Mouse (Mus musculus) kidney, postnatal 36 days (tissue): Measurements from ENCODE around the gene Emp3.
"Not testable (repeated sequence)": the region's sequence is repeated elsewhere in the genome, so short reads cannot be mapped to it uniquely, and the experiment has no call there.

Experiments
- DNase-seq, 2 experiments: peaks; one replicate each; pipeline ENCODE4 v3.0.0; 2021 to 2022; ENCODE audit warnings: mixed read lengths in 2 of 2

The Emp3 gene

DNA sequence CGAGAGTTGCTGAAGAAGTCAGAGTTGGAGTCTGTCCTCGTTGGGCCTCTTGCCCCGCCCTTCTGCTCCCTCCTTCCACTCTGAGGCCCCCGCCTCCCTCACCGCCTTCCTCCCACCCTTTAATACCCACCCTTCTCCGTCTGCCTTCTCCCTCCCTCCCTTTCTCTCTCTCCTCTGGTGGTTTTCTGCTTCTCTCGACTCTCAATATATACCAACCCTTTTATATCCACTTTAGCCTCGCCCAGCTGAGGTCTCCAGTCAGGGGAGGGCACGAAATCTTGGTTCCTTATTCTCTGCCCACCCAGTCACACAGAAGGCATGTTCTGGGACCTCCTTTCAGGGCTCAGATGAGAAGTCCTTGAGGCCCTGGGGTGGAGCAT is at the start of gene Emp3:
Gene Emp3 (minus strand): TSS at position 163 of the 380 bp plus-strand sequence.
- peak; percentile 28 to 54 for DNase-seq

DNA sequence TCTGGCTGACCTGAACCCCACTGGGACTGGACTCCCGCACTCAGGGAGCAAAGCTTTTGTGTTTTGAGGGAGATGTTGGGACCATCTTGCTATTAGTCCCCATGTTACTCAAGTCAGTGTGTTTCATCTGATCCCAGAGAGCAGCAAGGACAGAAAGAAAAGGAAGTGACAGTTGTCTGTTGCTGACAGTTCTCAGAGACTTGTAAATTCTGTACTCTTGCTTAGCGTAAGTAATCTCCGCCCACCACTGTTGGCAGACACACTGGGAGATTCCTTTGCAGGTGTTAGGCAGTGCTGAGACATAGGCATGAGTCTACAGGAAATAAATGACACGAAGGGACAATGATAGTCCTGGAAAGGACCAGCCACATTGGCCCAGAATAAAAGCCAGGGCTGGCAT is 35.4 kb upstream of the Emp3 start:
- no peak for DNase-seq

DNA sequence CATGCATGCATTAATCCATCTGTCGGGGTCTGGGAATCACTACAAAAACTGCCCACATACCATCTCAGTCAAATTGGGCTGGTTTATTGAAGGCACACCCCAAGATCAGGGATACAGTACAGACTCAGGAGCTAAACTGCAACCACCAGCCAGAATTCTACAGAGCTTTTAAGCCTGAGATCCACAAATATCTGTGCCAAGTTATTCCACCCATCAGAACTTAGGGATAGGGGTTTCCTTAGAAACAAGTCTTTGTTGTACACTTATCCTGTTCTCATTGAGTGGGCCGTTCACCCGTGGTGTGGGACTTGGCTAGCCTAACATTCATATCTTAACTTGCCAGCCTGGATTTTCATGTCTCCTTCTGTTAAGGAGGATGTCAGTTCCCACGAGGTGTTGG is 27.9 kb upstream of the Emp3 start:
- DNase-seq, result no peak

DNA sequence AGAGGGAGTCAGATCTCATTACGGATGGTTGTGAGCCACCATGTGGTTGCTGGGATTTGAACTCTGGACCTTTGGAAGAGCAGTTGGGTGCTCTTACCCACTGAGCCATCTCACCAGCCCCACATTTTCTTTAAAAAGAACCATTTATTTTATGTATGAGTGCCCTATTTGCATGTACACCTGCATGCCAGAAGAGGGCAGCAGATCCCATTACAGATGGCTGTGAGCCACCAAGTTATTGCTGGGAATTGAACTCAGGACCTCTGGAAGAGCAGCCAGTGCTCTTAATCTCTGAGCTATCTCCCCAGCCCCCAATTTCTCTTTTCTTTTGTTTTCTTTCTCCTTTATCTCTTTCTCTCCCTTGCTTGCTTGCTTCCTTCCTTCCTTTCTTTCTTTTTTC is 22.1 kb upstream of the Emp3 start:
- DNase-seq, result peak in 1 of 2 experiments; percentile 45

DNA sequence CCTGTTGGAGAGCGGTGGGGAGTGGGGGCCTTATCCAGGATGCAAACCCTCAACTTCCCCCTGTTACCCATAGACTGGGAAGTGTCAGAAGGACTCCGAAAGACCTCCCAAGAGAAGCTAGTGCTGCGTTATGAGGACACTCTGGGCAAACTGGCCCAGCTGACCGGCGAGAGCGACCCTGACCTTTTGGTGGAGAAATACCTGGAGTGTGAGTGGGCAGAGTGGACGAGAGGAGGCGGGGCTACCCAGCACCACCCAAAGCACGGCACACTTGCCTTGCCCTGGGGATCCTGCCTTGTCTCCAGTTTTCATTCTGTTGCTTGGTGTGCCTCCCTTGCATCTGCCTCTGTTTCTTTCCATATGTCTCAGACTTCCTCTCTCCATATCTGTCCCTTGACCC is 20.8 kb upstream of the Emp3 start:
- DNase-seq, result no peak

DNA sequence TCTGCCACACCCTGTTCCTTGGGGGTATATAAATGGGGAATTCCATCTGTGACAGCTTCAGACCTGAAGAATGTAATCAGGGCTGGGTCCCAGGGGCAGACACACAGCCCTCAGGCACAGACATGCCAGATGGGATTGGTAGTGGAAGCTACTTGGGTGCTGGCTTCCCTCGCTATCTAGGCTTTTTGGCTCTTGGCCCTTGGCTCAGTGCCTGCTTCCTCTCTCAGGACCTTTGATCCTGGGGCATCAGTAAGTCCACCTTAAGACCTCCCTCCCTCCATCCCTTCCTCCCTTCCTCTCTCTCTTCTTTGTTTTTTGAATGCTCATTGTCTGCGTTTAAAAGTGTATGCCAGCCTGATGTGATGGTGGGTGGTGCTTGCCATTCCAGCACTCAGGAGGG is 18.6 kb upstream of the Emp3 start:
- DNase-seq, result peak; percentile 60 to 79

DNA sequence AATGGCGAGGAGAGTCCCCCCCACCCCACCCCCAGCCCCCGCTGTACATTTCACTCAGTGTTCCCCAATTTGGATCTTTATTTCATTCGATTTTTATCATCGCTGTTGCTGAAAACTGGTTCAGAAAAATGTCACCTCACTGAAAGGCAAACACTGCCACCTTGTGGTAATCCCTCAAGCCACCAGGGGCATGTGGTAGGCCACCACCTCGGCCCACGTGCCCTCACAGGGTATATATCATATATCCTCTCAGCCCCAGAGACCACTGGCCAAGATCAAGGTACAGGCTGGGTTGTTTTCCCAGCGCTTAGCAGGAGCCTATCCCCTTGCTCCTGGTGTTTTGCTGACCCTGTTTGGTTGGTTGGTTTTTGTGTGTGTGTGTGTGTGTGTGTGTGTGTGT is 13.9 kb upstream of the Emp3 start:
- DNase-seq, result peak; percentile 62 to 83

DNA sequence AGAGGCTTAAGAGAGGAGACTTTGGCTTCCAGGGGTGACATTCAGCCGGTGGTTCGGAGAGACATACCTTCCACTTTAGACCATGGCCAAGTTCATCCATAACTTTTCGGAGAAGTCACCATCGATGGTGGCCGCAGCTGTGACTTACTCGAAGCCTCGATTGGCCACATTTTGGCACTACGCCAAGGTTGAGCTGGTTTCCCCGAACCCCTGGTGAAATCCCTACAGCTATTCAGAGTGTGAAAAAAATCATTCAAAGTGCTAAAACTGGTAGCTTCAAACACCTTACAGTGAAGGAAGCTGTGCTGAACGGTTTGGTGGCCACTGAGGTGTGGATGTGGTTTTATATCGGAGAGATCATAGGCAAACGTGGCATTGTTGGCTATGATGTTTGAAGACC is 12.6 kb upstream of the Emp3 start:
- DNase-seq, result not testable (repeated sequence)

DNA sequence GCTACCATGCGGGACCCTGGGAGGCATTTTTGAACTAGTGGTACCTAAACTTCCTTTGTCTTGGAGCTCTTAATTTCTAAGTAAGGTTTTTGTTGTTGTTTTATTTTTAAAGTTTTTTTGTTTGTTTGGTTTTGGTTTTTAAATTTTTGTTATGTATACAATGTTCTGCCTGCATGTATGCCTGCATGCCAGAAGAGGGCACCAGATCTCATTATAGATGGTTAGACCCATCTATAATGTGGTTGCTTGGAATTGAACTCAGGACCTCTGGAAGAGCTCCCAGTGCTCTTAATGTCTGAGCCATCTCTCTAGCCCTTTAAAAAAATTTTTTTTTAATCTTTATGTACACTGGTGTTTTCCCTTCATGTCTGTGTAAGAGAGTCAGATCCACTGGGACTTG is 8.5 kb upstream of the Emp3 start:
- no peak for DNase-seq

DNA sequence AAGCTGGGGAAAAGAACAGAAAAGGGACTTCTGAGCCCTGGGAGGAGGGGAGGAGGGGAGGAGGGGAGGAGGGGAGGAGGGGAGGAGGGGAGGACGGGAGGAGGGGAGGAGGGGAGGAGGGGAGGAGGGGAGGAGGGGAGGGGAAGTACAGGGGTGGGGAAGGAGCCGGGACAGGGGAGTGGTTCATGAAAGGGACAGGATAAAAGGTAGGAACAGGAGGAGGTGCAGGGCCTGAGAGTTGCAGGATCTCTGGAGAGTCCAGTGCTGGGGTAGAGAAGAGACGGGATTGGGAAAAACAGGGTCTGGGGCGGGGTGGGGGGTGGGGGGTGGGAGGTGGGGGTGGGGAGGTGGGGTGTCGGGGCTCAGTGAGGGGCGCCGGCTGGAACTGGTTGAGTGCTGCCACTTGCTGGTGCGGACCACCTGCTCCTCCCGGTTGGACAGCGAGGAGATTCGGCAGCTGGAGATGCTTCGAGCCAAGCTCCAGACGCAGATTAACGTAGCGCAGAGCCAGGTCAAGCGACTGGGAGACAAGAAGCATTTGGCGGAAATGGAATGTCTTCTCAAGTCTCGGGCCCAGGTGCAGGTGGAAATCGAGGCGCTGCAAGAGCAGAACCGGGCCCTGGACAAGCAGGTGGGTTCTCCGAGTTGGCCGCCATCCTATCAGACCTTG is 7.6 kb upstream of the Emp3 start:
- DNase-seq, result no peak

DNA sequence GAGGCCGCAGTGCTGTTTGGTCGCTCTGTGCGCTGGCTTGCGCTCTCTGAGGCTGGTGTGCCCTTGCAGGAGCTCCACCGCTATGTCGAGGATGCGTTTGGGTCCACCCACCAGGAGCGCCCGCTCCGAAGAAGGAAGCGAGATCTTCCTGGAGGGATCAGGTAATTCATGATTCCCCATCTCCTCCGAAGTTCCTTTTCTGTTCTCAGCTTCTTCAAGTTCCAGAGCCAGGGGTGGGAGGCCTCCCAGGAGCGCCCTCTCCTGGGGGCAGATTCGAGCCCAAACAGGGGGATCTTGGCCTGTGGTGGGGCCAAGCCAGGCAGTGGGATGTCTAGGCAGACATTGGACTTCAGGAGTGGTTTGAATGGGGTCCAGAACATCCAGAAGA is 3.2 kb upstream of the Emp3 start:
- DNase-seq, result peak; percentile 37 to 56

DNA sequence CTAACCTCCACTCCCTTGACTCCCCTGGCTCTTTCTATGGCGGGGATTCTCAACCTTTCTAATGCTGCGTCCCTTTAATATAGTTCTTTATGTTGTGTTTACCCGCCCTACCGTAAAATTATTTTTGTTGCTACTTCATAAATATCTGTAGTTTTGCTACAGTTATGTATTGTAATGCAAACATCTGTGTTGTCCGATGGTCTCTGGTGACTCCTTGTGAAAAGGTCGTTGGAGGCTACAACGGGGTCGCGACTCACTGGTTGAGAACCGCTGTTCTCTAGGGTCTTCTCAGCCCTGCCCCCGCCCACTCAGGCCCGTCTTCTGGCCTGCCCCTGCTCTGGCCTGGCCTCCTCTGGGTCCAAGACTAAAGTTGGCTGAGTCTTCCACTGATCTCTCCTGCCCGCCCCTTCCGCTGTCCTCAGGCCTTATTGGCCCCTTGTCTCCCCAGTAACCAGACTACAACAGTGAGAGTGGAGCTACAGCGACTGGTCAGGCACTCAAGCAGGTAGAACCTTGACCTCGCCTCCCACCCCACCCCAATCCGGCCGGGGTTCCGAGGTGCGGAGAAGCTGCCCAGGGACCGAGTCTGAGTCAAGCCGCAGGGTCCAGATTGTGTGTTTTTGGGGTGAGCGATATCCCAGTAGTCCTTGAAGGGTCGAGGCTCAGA is 2.7 kb upstream of the Emp3 start, which contains the start of gene Ccdc114:
Gene Ccdc114 (plus strand): TSS at position 311 of the 667 bp plus-strand sequence.
- peak; percentile 87 to 93 for DNase-seq

DNA sequence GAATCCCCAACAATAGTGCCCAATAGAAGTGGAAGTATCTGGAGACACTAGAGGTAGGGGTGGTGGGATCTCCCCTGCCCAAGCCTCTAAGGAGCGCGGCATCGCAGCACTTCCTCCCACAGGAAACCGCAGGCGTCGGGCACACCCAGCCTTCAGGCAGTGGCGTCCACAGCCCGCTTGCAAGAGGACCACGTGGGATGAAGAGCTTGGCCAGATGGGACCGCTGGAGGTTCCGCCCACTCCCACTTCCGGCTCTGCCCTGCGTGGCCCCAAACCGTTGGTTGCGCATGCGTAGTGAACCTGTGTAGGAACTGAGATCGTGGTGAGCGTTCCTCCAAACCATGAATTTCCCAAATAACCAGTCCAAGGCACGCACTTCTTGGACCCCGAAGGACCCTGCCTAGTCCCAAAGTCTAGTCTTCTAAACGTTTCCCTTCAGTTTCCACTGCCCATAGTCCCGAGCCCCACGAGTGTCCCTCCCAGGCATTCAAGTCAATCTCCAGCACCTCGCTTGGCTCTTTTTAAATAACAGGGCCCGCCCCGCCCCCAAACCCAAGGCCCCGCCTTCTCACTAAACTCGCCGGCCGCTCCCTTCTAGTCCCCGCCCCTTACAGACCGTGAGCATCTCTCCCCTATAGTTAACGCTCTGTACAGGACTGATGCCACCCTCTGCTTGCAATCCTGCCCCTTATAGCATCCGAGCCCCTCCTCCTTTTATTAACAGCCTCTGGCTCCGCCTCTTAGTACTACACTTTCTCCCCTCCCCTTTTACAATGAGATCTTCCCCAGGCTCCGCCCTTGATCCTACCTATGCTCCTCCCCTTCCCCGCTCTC is 1.9 kb upstream of the Emp3 start:
- peak; percentile 95 to 96 for DNase-seq

DNA sequence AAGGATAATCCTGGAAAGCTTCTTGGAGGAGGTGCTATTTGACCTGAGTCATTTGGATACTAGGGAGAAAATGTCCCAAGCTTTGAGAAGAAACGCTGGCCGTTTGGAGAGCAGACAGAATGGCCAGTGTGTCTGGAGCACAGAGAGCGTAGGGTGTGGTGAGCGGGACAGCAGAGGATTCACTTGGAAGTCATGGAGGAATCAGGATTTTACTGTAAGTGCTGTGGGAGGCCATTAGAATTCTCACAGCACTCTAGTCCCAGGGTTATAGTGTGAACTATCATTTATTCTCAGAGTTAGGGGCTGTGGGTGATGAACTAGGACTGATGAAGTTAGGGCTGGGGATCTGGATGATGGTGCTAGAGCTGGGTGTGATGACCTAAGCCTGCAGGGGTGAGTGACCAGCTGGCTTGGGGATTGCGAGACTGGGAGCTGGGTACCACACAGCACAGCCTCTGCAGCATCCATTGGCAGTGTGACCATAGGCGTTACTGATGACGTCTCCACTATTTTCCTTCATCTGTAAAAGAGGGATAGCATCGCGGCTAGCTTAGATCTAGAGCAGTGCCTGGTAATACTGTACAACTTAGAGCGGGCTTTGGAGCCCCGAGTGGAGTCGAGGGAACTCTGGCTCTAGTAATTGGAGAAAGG is 871 bp upstream of the Emp3 start:
- no peak for DNase-seq

DNA sequence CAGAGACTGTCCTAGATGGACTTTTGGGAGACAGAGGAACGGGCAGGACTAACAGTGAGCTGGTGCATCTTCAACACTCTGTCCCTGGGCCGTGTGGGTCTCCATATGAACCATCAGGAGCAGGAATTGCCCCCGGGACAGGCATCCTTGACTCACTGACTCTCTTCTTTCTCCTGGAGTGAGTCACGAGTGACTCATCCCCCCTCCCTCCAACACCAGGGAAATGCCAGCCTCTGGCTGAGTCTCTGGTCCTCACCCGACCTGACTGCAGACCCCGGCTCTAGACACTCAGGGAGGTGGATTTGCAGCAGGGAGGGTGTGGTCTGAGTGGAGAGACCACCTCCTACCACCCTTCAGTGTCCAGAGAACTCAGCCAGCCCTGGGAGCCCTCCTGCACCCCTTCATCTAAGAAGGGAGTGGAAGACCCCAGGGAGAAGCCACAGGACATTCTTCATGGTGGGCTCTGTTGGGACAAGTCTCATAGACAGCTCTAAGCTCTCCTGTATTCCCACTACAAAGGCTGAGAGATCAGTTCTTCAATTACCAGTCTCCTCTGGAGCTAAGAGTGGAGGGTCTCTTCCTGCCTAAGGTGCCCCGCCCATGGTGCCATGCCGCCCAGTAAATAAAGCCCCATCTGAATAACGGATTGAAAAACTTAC is 492 bp downstream of the Emp3 start:
- no peak for DNase-seq

DNA sequence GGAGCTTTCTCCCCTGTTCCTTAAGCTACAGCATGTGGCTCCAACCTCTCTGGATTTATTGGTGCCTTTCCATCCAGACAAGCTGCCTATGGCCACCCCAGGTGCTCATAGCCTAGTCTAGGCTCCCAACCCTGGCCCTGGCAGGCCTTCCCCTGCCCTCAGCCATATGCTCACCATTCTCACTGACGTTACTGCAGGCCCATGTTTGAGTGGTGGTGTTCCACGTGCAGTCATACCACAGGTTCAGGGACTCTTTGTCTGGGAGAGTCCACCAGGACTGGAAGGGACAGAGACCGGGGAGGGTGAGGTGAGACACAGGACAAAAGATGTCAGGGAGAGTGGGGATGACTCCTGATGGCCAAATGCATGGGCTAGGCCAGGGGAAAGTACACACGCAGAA is 1.4 kb downstream of the Emp3 start:
- no peak for DNase-seq

DNA sequence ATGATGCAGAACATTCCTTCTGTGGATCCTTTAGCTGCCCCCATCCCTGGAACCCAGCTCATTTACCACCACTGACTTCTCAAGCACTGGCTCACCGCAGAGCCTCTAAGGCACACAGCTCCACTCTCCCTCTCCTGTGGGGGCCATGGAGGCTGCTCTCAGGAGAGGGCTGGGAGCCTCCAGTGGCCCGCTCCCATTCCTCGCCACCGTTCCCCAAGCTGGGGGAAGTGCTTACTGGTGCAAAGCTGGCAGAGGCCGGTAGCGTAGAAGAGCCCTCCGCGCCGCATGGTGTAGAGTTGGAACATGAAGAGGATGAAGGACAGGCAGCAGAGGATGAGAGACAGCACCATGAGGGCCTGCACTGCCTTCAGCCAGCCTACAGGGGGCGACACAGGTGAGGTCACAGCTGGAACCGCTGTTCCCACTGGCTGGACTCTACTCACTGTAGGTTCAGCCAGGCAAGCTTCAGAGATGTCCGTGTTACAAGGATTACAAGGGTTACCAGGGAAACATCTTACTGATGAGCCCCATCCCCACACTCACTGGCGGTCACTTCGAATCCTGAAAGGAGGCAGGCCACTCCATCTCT is 2.0 kb downstream of the Emp3 start:
- DNase-seq, result peak in 1 of 2 experiments; percentile 38

DNA sequence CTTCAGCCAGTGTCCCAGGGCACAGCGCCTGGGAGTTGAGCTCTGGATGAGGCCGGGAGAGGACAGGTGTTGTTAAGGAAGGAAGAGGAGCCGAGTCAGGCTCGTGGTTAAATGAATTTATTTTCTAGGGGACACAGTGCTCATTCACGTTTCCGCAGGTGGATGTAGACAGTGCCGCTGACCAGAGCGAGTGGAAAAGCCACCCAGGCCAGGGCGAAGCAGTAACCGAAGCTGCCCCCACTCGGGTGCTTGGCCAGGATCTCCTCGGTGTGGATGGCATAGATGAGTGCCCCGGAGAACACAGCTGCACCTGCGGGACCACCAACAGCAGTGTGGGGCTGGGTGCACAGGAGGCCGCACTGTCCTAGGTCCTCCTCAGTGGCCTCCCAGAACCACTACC is 3.3 kb downstream of the Emp3 start:
- no peak for DNase-seq

DNA sequence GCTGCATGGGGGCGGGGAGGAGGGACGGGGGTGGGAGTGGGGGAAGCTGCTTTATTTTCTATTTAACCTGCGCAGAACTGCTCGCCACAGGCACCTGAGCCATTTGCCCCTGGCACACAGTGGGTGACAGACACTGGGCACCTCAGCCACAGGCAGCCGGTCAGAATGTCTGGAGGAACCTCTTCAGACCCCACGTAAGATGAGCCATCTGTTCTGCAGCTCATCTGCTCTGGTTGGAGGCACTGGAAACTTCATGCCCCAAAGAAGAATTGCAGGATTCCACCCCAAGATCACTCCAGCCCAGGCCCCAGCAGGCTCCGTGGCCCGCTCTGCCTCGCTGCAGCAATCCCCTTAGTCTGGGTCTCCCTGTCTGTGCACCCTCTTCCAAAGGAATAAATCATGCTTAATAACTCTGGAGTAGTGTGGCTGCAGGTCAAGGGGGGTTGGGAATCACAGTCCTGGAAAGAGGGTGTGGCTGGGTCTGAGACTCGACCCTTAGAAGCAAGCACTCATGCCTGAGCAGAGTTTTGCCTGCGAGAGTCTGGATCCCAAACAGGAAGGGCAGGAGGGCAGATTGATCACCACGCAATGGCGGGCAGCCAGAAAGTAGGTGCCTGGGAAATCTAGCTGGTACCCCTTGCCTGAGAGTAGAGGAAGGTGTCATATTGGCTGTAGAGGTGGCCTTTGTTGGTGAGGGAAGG is 4.0 kb downstream of the Emp3 start:
- DNase-seq, result peak in 1 of 2 experiments; percentile 37

DNA sequence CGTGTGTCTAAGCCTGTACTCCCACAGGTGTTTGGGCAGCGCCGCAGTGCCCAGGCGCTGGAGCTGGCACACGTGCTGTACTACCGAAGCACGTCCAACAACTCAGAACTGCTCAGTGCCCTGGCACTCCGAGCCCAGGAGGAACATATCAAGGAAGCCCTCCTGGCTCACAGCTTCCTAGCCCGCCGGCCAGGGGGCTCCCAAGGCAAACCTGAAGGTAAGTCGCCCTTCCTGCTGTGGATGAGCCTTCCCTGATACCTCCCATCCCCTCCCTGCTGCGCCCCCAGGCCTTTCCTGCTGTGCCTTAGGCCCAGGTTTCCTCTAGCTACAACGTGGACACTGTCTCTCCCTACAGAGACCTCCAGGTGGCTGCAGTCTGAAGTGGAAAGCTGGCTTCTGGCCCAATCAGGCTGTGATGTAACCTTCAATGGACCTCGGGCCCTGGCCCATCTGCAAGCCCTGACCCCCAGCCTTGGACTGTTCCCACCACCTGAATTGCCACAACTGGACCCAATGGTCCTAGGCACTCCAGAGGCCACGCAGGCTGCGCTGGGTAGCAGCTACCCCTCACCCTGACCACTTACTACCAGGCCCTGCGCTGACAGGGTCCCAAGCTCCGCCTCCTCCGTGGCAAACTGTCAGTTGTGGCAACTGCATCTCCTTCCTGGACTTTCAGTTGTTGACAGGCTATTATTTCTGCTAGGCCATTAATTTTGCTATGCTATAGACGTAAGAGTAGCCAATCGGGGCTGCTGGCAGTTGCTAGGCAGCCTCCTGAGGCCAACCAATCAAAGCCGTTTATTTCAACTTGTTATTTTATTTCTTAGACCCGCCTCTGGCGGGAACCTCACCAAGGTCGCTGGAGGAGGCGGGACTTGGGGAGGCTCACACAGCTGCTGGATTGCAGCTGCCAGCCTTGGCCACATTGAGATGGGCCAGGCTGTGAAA is 4.9 kb downstream of the Emp3 start:
- peak; percentile 78 to 81 for DNase-seq
